ENCODE assay signal across 1 mouse cellular context in the genomic region with DNA sequence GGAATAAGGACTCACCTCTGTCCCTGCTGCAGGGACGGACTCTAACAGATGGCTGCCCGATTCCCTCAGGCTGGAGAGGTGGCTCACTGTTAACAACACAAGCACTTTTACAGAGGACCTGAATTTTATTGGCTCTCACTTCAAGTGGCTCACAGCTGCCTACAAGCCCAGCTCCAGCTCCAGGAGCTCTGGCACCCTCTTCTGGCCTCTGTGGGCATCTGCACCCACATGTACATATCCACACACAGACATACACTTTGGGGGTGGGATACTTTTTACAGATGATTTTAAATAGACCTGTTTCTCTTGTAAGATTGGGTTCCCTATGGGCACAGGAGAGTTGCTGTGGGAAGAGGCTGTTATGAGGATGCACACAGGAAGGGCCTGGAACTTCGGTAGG.
TF ChIP-seq lines count a peak whose summit lies in the region.

No protein-coding gene starts in this region.

TF ChIP-seq in MEL, 35 proteins besides CTCF, POLR2A, EP300 and RAD21:
- no peak for TF ChIP-seq ZKSCAN1 (IDR thresholded peaks at IDR 0.05; ENCODE audit: low read depth, low read length)
- TF ChIP-seq UBTF (IDR thresholded peaks at IDR 0.05; ENCODE audit: borderline replicate concordance, insufficient read depth, low read depth, low read length) = no peak
- TF ChIP-seq USF2 (IDR thresholded peaks at IDR 0.05; ENCODE audit: borderline replicate concordance in 1 of 2, insufficient read depth in 1 of 2, low read depth in 1 of 2, low read length in 2 of 2) = no peak
- TF ChIP-seq MAFK (IDR thresholded peaks at IDR 0.05; ENCODE audit: borderline replicate concordance, low read depth, low read length) = no peak
- no peak for TF ChIP-seq GABPA (IDR thresholded peaks at IDR 0.05; ENCODE audit: low read depth, low read length)
- TF ChIP-seq SMC3 (IDR thresholded peaks at IDR 0.05; ENCODE audit: low read depth, low read length) = peak; percentile 18; the same call in 1 of the 2 replicates
- TF ChIP-seq MYB (IDR thresholded peaks at IDR 0.05; ENCODE audit: low read depth, low read length) = no peak
- no peak for TF ChIP-seq ETS1 (IDR thresholded peaks at IDR 0.05; ENCODE audit: low read depth, low read length)
